Mouse (Mus musculus) lung, embryonic 16.5 days (tissue): Measurements from ENCODE around the gene Plin1. TPM values are rescaled to one million over a fixed set of nuclear protein-coding genes. Genes with fewer than 3 reads are reported as not detected.

Experiments used
- ATAC-seq: fragments of 200-750 bp; cut with Nextera tagmentation; 2 replicates; pipeline ENCODE4 v1.8.0; 2017; ENCODE audit warnings: low read depth, mild to moderate bottlenecking, moderate library complexity
- H3K27ac ChIP-seq: fragments of 300-500 bp; sonication (generic); 2 replicates; pipeline ENCODE4 v1.5.1; 2014; ENCODE audit warnings: mild to moderate bottlenecking, control low read depth, low read length
- H3K27me3 ChIP-seq: fragments of 300-500 bp; sonication (generic); 2 replicates; pipeline ENCODE4 v1.6.1; 2014; ENCODE audit warnings: low read depth, low read length, mixed read lengths; ENCODE audit not compliant: control insufficient read depth, insufficient read depth
- H3K36me3 ChIP-seq: fragments of 300-500 bp; sonication (generic); 2 replicates; pipeline ENCODE4 v1.6.1; 2014; ENCODE audit warnings: low read length; ENCODE audit not compliant: control insufficient read depth, insufficient read depth
- H3K4me1 ChIP-seq: fragments of 300-500 bp; sonication (generic); replicated peaks from 2 replicates; pipeline ENCODE4 v1.6.1; 2014; ENCODE audit warnings: low read length, mixed read lengths; ENCODE audit not compliant: control insufficient read depth, insufficient read depth
- H3K4me2 ChIP-seq: fragments of 300-500 bp; sonication (generic); 2 replicates; pipeline ENCODE4 v1.6.1; 2014; ENCODE audit warnings: low read depth, low read length, control low read depth
- H3K4me3 ChIP-seq: fragments of 300-500 bp; sonication (generic); 2 replicates; pipeline ENCODE4 v1.5.1; 2014; ENCODE audit warnings: mild to moderate bottlenecking, low read length, control low read depth
- H3K9ac ChIP-seq: fragments of 300-500 bp; sonication (generic); 2 replicates; pipeline ENCODE4 v1.6.1; 2014; ENCODE audit warnings: low read length, control low read depth
- H3K9me3 ChIP-seq: fragments of 300-500 bp; sonication (generic); 2 replicates; pipeline ENCODE4 v1.6.1; 2016; ENCODE audit warnings: low read length; ENCODE audit not compliant: control insufficient read depth
- WGBS: fragments of 180-500 bp; shearing (Covaris S2); extraction: QIAGEN DNeasy Blood & Tissue Kit; methylation state at CpG from one replicate; pipeline ENCODE4 v1.1.7; 2014; 5-methylcytosine and 5-hydroxymethylcytosine counted together
- polyA plus RNA-seq: library from polyadenylated mRNA; unstranded; fragments of >200 nt; fragmentation: Nextera tagmentation; extraction: Ambion mirVana; gene quantifications from 2 replicates; pipeline ENCODE4 v1.2.1, GENCODE M21; 2015

Plin1 gene
- polyA plus RNA-seq, 1 experiment from 2014 or later = 0.21 TPM

GRCm38 (mm10) chr7:79761124-79761876, 28.6 kb upstream of the Plin1 start:
- H3K9me3 ChIP-seq = no peaks in the 10 kb centered on the region
- no peak overlapping the region for H3K4me3 ChIP-seq
- no peak overlapping the region for H3K9ac ChIP-seq
- peaks cover 2% of the 10 kb centered on the region; the same call in 1 of the 2 replicates for H3K4me1 ChIP-seq
- H3K27ac ChIP-seq = no peak overlapping the region
- no peaks in the 10 kb centered on the region for H3K36me3 ChIP-seq
- H3K27me3 ChIP-seq = no peaks in the 10 kb centered on the region
- no peak for ATAC-seq
- 50% methylated on average over 5 of the region's 5 CpGs for WGBS
- no peak overlapping the region for H3K4me2 ChIP-seq

GRCm38 (mm10) chr7:79759766-79760165, 27.1 kb upstream of the Plin1 start:
- Histone ChIP-seq H3K4me2 (no peak overlapping the region), H3K27me3 (no peaks in the 10 kb centered on the region), H3K4me3 (no peak overlapping the region), H3K9ac (no peak overlapping the region), H3K27ac (no peak overlapping the region), H3K4me1 (peaks cover 2% of the 10 kb centered on the region; the same call in 1 of the 2 replicates), H3K9me3 (no peaks in the 10 kb centered on the region), H3K36me3 (no peaks in the 10 kb centered on the region)
- no peak for ATAC-seq

GRCm38 (mm10) chr7:79758176-79758575, 25.5 kb upstream of the Plin1 start:
- WGBS = 26% methylated on average over 6 of the region's 6 CpGs
- H3K36me3 ChIP-seq = no peaks in the 10 kb centered on the region
- H3K9ac ChIP-seq = no peak overlapping the region
- no peaks in the 10 kb centered on the region for H3K9me3 ChIP-seq
- no peak overlapping the region for H3K27ac ChIP-seq
- peaks cover 2% of the 10 kb centered on the region; the same call in 1 of the 2 replicates for H3K4me1 ChIP-seq
- H3K27me3 ChIP-seq = no peaks in the 10 kb centered on the region
- peak; percentile 67; the same call in 1 of the 2 replicates for ATAC-seq
- H3K4me2 ChIP-seq = no peak overlapping the region
- no peak overlapping the region for H3K4me3 ChIP-seq

GRCm38 (mm10) chr7:79756334-79756733, 23.6 kb upstream of the Plin1 start:
- Histone ChIP-seq H3K4me3 (no peak overlapping the region), H3K27me3 (no peaks in the 10 kb centered on the region), H3K9ac (no peak overlapping the region), H3K27ac (no peak overlapping the region), H3K36me3 (no peaks in the 10 kb centered on the region), H3K4me2 (no peak overlapping the region), H3K4me1 (peaks cover 2% of the 10 kb centered on the region; the same call in 1 of the 2 replicates), H3K9me3 (no peaks in the 10 kb centered on the region)
- no peak for ATAC-seq
- WGBS = 37% methylated on average over 2 of the region's 2 CpGs

- Histone ChIP-seq H3K27me3 (no peaks in the 10 kb centered on the region), H3K27ac (no peak overlapping the region), H3K9ac (no peak overlapping the region), H3K4me3 (no peak overlapping the region), H3K4me2 (no peak overlapping the region), H3K9me3 (no peaks in the 10 kb centered on the region), H3K36me3 (no peaks in the 10 kb centered on the region), H3K4me1 (no peaks in the 10 kb centered on the region)
- no peak for ATAC-seq
- WGBS = 75% methylated on average over 6 of the region's 6 CpGs
Measured at GRCm38 (mm10) chr7:79749511-79749910, 16.8 kb upstream of the Plin1 start.

GRCm38 (mm10) chr7:79747659-79748058, 15.0 kb upstream of the Plin1 start:
- H3K4me2 ChIP-seq = no peak overlapping the region
- no peaks in the 10 kb centered on the region for H3K27me3 ChIP-seq
- no peak for ATAC-seq
- no peaks in the 10 kb centered on the region for H3K36me3 ChIP-seq
- 75% methylated on average over 6 of the region's 6 CpGs for WGBS
- H3K27ac ChIP-seq = no peak overlapping the region
- no peaks in the 10 kb centered on the region for H3K9me3 ChIP-seq
- H3K4me1 ChIP-seq = peaks cover 3% of the 10 kb centered on the region
- H3K9ac ChIP-seq = no peak overlapping the region
- H3K4me3 ChIP-seq = no peak overlapping the region

- ATAC-seq = no peak
- no peak overlapping the region for H3K4me3 ChIP-seq
- no peaks in the 10 kb centered on the region for H3K27me3 ChIP-seq
- H3K9ac ChIP-seq = no peak overlapping the region
- H3K27ac ChIP-seq = no peak overlapping the region
- H3K36me3 ChIP-seq = no peaks in the 10 kb centered on the region; the same call in 1 of the 2 replicates
- no peaks in the 10 kb centered on the region for H3K9me3 ChIP-seq
- WGBS = 66% methylated on average over 5 of the region's 5 CpGs
- H3K4me1 ChIP-seq = peaks cover 3% of the 10 kb centered on the region
- no peak overlapping the region for H3K4me2 ChIP-seq
Measured at GRCm38 (mm10) chr7:79744585-79744984, 11.9 kb upstream of the Plin1 start.

- no peak overlapping the region for H3K9ac ChIP-seq
- WGBS = 87% methylated on average over 9 of the region's 9 CpGs
- H3K4me1 ChIP-seq = peaks cover 3% of the 10 kb centered on the region
- H3K4me3 ChIP-seq = no peak overlapping the region
- H3K27ac ChIP-seq = no peak overlapping the region
- H3K9me3 ChIP-seq = no peaks in the 10 kb centered on the region
- H3K4me2 ChIP-seq = no peak overlapping the region
- H3K36me3 ChIP-seq = no peaks in the 10 kb centered on the region; the same call in 1 of the 2 replicates
- ATAC-seq = no peak
- no peaks in the 10 kb centered on the region for H3K27me3 ChIP-seq
Measured at GRCm38 (mm10) chr7:79744051-79744450, 11.3 kb upstream of the Plin1 start.

- H3K4me3 ChIP-seq = peak within 1 kb of the TSS; percentile 80
- WGBS = 2% methylated on average over 44 of the region's 46 CpGs
- H3K9ac ChIP-seq = peak within 1 kb of the TSS; percentile 76
- H3K36me3 ChIP-seq = no peaks in the 10 kb centered on the region; the same call in 1 of the 2 replicates
- no peaks in the 10 kb centered on the region for H3K9me3 ChIP-seq
- peaks cover 3% of the 10 kb centered on the region for H3K4me1 ChIP-seq
- H3K27ac ChIP-seq = no peak within 1 kb of the TSS
- H3K27me3 ChIP-seq = no peaks in the 10 kb centered on the region
- peak within 1 kb of the TSS; percentile 96 for H3K4me2 ChIP-seq
- ATAC-seq = peak; percentile 90
Measured at GRCm38 (mm10) chr7:79742659-79743536, 10.2 kb upstream of the Plin1 start, which contains the start of the genes Pex11a and Wdr93. Gene Pex11a, minus strand, starts transcription at chr7:79743131. Gene Wdr93, plus strand, starts transcription at chr7:79743163.
